Mouse (Mus musculus) C2C12 (cell line): ENCODE results near the gene Stox2. TPM values are rescaled to one million over a fixed set of nuclear protein-coding genes. Genes with fewer than 3 reads are reported as not detected.

ENCODE experiments used
- H3K27me3 ChIP-seq: one replicate; pipeline ENCODE4 v1.6.1; 2011; ENCODE audit not compliant: control insufficient read depth, insufficient read depth, insufficient read length
- H3K36me3 ChIP-seq: one replicate; pipeline ENCODE4 v1.6.1; 2011; ENCODE audit not compliant: control insufficient read depth, insufficient read depth
- H3K4me3 ChIP-seq: one replicate; pipeline ENCODE4 v1.5.1; 2011; ENCODE audit warnings: mild to moderate bottlenecking, control low read depth; ENCODE audit not compliant: poor library complexity, insufficient read depth, severe bottlenecking
- H3K79me2 ChIP-seq: one replicate; pipeline ENCODE4 v1.6.1; 2011; ENCODE audit not compliant: control insufficient read depth, insufficient read depth
- H3K79me3 ChIP-seq: one replicate; pipeline ENCODE4 v1.6.1; 2011; ENCODE audit warnings: low read depth, control low read depth
- H3ac ChIP-seq: one replicate; pipeline ENCODE3; 2011; ENCODE audit warnings: low read depth; ENCODE audit not compliant: control insufficient read depth, insufficient read length
- CEBPB ChIP-seq: IDR thresholded peaks from one replicate; pipeline ENCODE4 v1.6.1; 2011; ENCODE audit warnings: low read depth, mild to moderate bottlenecking, control low read depth, moderate library complexity
- CTCF ChIP-seq: IDR thresholded peaks from one replicate; pipeline ENCODE4 v1.5.1; 2011; ENCODE audit not compliant: control insufficient read depth, insufficient read depth, insufficient read length
- FOSL1 ChIP-seq: IDR thresholded peaks from one replicate; pipeline ENCODE4 v1.8.0; 2011; ENCODE audit warnings: mild to moderate bottlenecking, low read length; ENCODE audit not compliant: poor library complexity, insufficient read depth, severe bottlenecking
- MAX ChIP-seq: IDR thresholded peaks from one replicate; pipeline ENCODE4 v1.6.1; 2011; ENCODE audit warnings: mild to moderate bottlenecking, control low read depth
- MYOD1 ChIP-seq: IDR thresholded peaks from one replicate; pipeline ENCODE4 v1.6.1; 2011; ENCODE audit warnings: low read depth; ENCODE audit not compliant: control insufficient read depth, insufficient read length
- MYOG ChIP-seq: IDR thresholded peaks from one replicate; pipeline ENCODE4 v1.6.1; 2011; ENCODE audit not compliant: control insufficient read depth, insufficient read length; ENCODE audit errors: extremely low read depth
- USF1 ChIP-seq: IDR thresholded peaks from one replicate; pipeline ENCODE4 v1.6.1; 2011; ENCODE audit warnings: low read depth, mild to moderate bottlenecking, control low read depth, moderate library complexity
- polyA plus RNA-seq: library from polyadenylated mRNA; unstranded; fragments of >200 nt; fragmentation: generic; extraction: Trizol; gene quantifications from one replicate; pipeline ENCODE4 v1.2.1, GENCODE M21; 2012; ENCODE audit warnings: missing spikeins

The Stox2 gene
- polyA plus RNA-seq, 1 experiment = 0.01 TPM

- Histone ChIP-seq H3ac (no peak overlapping the region), H3K27me3 (no peaks in the 10 kb centered on the region), H3K36me3 (no peaks in the 10 kb centered on the region), H3K4me3 (no peak overlapping the region), H3K79me2 (no peaks in the 10 kb centered on the region), H3K79me3 (no peaks in the 10 kb centered on the region)
- TF ChIP-seq CEBPB (no peak), CTCF (no peak), USF1 (no peak), FOSL1 (no peak), MYOD1 (no peak), MAX (no peak), MYOG (no peak)
Observed at GRCm38 (mm10) chr8:47208246-47208645, 237.9 kb downstream of the Stox2 start.

DNA sequence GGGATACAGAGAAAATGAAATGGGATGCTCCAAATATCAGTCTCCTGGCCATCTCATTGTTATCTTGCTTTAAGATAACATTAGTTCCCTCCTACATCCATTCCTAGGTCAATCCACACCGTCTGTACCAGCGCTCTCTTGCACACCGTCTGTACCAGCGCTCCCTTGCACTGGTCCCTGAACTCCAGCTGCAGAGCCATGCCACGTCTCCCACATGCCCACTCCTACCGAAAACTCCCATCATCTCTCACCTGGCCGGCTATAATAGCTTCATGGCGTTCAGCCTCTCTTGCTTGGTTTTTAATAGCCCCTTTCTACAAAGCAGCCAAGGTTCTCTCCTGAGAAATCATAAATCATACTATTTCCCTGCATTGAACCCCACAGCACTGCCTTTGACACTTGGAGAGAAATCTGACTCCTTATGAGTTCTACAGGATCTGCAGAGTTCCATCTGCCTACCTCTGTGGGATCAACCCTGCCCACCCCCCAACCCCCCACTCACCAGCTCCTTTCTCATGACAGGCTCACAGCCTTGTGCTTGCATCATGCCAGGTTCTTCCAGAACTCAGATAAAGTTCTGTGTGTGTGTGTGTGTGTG lies 239.4 kb downstream of the Stox2 start:
- no peak overlapping the region for H3K4me3 ChIP-seq
- no peaks in the 10 kb centered on the region for H3K36me3 ChIP-seq
- no peaks in the 10 kb centered on the region for H3K79me2 ChIP-seq
- H3ac ChIP-seq = no peak overlapping the region
- TF ChIP-seq FOSL1 (no peak), USF1 (no peak), MYOG (no peak), CTCF (no peak), MAX (no peak), MYOD1 (no peak), CEBPB (no peak)
- H3K27me3 ChIP-seq = no peaks in the 10 kb centered on the region
- H3K79me3 ChIP-seq = no peaks in the 10 kb centered on the region

DNA sequence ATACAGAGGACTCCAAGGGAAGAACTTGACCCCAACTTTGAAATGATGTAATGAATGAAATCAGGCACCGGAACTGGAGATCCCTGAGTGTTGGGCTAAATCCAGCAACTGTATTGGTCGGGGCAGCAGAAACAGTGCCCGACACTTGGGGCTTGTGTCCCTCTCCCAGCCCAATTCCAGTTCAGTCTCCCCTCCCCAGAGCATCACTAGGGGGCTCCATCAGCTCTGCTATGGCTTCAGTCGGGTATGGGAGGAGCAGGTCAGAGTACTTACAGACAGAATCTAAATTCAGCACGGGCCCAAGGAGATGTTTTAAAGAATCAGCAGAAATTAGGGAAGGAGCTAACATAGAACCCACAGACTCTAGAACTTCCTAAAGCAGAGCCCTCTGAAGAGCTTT lies 240.7 kb downstream of the Stox2 start:
- H3K27me3 ChIP-seq = no peaks in the 10 kb centered on the region
- H3K4me3 ChIP-seq = no peak overlapping the region
- TF ChIP-seq MAX = no peak
- no peak for TF ChIP-seq USF1
- no peak for TF ChIP-seq FOSL1
- no peak for TF ChIP-seq CTCF
- TF ChIP-seq CEBPB = no peak
- no peak for TF ChIP-seq MYOD1
- TF ChIP-seq MYOG = no peak
- no peak overlapping the region for H3ac ChIP-seq
- H3K79me3 ChIP-seq = no peaks in the 10 kb centered on the region
- H3K79me2 ChIP-seq = no peaks in the 10 kb centered on the region
- H3K36me3 ChIP-seq = no peaks in the 10 kb centered on the region

- H3K4me3 ChIP-seq = no peak overlapping the region
- H3K79me3 ChIP-seq = no peaks in the 10 kb centered on the region
- no peaks in the 10 kb centered on the region for H3K36me3 ChIP-seq
- TF ChIP-seq CTCF (no peak), MYOD1 (no peak), FOSL1 (no peak), CEBPB (no peak), USF1 (no peak), MYOG (no peak), MAX (no peak)
- no peak overlapping the region for H3ac ChIP-seq
- H3K27me3 ChIP-seq = no peaks in the 10 kb centered on the region
- H3K79me2 ChIP-seq = no peaks in the 10 kb centered on the region
Observed at GRCm38 (mm10) chr8:47196391-47196790, 249.8 kb downstream of the Stox2 start.

GRCm38 (mm10) chr8:47193321-47193996 lies 252.7 kb downstream of the Stox2 start:
- H3ac ChIP-seq = no peak overlapping the region
- no peaks in the 10 kb centered on the region for H3K79me2 ChIP-seq
- no peak for TF ChIP-seq CEBPB
- TF ChIP-seq CTCF = no peak
- no peak overlapping the region for H3K4me3 ChIP-seq
- no peaks in the 10 kb centered on the region for H3K36me3 ChIP-seq
- no peaks in the 10 kb centered on the region for H3K79me3 ChIP-seq
- no peaks in the 10 kb centered on the region for H3K27me3 ChIP-seq
